Mouse (Mus musculus): ENCODE measurements around the gene Atg7. TPM values are rescaled to one million over a fixed set of nuclear protein-coding genes. Genes with fewer than 3 reads are reported as not detected.

Gene Atg7
- polyA plus RNA-seq, 1 experiment, result not detected

DNA sequence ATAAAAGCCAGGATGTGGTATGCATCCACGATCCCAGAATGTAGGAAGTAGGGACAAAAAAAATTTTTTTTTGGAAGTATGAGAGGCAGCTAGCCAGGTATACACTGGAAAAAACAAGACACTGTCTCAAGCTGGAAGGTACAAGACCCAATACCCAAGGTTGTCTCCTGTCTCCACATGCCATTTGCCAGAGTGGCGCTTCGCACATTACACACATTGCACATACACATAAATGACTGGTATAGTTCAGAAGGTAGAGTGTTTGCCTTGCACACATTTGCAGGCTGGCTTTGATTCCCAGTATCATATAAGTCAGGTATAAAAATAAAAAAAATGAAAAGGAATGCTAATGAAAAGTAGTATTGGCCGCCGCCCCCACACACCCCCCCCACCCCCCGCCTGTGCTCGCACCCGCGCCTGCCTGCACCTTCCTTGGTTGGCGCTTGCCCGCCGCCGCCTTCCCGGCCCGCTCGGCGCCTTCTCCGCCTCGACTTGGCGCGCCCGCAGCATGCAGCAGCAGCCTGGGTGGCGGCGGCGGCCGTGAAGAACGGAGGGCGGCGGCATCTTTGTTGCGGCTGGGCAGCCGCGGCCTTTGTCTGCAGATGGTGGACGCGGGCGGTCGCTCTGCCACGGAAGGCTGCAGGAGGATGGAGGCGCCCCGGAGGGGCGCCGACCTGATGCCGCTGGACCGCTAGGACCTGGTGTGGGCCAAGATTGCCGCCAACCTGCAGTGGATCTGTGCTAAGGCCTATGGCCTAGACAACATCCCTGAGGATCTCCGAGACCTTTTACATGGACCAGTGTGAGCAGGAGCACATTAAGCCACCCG lies 95.2 kb downstream of the Atg7 start:
- 19% methylated on average over 46 of the region's 46 CpGs for WGBS
- no peak for TF ChIP-seq POLR2A (IDR thresholded peaks at IDR 0.05; ENCODE audit: insufficient read depth, low read depth, low read length)
- TF ChIP-seq CTCF (IDR thresholded peaks at IDR 0.05; ENCODE audit: insufficient read depth, low read depth, low read length), result no peak
- Histone ChIP-seq H3K27ac (ENCODE audit: insufficient read depth, low read depth, low read length) (no peak overlapping the region), H3K4me3 (ENCODE audit: insufficient read depth, low read depth, low read length) (peak overlapping the region; percentile 39), H3K4me1 (ENCODE audit: control insufficient read depth, insufficient read depth, low read length) (peaks cover 9% of the 10 kb centered on the region)

DNA sequence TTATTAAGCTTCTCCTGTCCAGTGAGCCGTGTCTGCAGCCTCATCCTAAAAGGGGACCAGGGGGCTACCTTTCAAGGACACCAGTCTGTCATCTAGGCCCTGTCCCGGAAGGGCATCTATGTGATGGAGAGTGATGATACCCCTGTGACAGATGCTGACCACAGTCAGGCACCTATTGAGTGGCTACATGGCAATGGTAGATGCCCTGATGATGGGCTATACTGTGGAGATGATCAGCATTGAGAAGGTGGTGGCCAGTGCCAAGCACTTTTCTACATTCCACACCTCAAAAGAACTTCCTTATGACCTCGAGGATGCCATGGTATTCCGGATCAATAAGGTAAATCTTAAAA lies 95.8 kb downstream of the Atg7 start:
- H3K27ac ChIP-seq (ENCODE audit: insufficient read depth, low read depth, low read length), result no peak overlapping the region
- H3K4me1 ChIP-seq (ENCODE audit: control insufficient read depth, insufficient read depth, low read length), result peaks cover 9% of the 10 kb centered on the region
- TF ChIP-seq CTCF (IDR thresholded peaks at IDR 0.05; ENCODE audit: insufficient read depth, low read depth, low read length), result no peak
- no peak overlapping the region; the same call in 1 of the 2 replicates for H3K4me3 ChIP-seq (ENCODE audit: insufficient read depth, low read depth, low read length)
- WGBS, result 91% methylated on average over 4 of the region's 4 CpGs

DNA sequence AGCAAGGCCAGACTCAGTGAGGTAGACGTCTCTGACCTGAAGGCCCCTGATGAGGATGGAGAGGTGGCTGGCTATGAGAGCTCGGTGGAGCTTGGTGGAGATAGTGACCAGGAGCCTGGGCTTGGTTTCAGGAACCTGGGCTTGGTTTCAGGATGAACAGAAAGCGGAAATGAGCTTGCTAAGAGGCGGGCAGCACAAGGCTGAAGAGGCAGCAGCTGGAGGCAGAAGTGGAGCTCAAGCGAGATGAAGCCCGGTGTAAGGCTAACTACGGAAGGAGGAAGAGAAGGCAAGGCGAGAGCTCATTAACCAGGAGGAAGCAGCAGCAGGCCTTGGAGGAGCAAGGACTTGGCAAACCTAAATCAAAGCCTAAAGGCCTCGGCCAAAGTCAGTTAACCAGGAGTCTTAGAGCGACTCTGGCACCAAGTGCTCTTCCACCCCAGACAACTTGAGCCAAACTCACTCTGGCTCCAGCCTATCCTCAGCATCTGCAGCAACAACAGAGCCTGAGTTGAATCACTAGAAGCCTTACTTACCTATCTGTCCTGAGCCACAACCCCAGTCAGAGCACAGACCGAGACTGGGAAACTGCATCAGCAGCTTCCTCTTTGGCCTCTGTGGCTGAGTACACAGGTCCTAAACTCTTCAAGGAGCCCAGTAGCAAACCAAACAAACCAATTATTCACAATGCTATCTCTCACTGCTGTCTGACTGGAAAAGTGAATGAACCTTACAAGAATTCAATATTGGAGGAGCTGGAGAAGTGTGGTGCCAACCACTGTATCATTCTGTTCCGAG lies 99.5 kb downstream of the Atg7 start:
- Histone ChIP-seq H3K4me1 (ENCODE audit: control insufficient read depth, insufficient read depth, low read length) (peaks cover 5% of the 10 kb centered on the region), H3K27ac (ENCODE audit: insufficient read depth, low read depth, low read length) (no peak overlapping the region), H3K4me3 (ENCODE audit: insufficient read depth, low read depth, low read length) (no peak overlapping the region)
- TF ChIP-seq CTCF (IDR thresholded peaks at IDR 0.05; ENCODE audit: insufficient read depth, low read depth, low read length) (no peak), POLR2A (IDR thresholded peaks at IDR 0.05; ENCODE audit: insufficient read depth, low read depth, low read length) (no peak)
- 93% methylated on average over 12 of the region's 12 CpGs for WGBS

GRCm38 (mm10) chr6:114743126-114743525 lies 100.2 kb downstream of the Atg7 start:
- 96% methylated on average over 8 of the region's 8 CpGs for whole genome bisulfite sequencing
- H3K4me1 ChIP-seq (ENCODE audit: control insufficient read depth, insufficient read depth, low read length), result peaks cover 5% of the 10 kb centered on the region
- no peak overlapping the region for H3K27ac ChIP-seq (ENCODE audit: insufficient read depth, low read depth, low read length)
- TF ChIP-seq CTCF (IDR thresholded peaks at IDR 0.05; ENCODE audit: insufficient read depth, low read depth, low read length), result no peak
- no peak for TF ChIP-seq POLR2A (IDR thresholded peaks at IDR 0.05; ENCODE audit: insufficient read depth, low read depth, low read length)
- no peak overlapping the region for H3K4me3 ChIP-seq (ENCODE audit: insufficient read depth, low read depth, low read length)

DNA sequence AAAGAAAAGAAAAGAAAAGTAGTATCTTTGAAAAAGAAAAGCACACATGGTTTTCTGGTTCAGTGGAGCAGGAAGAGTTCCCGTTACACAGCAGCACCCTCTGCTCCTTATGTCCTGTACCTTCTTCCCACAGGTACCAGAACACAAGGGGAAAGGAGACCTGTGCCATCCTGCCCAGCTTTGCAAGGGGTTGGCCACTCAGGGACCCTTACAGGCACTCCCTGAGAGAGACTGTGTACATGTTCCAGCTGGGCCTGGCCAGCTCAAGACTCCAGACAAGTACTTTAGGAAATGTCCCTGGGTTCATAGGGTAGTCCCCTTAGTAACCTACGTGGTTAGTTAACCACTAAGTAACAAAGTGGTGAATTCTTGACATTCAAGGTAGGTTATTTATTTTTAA lies 100.9 kb downstream of the Atg7 start:
- H3K4me1 ChIP-seq (ENCODE audit: control insufficient read depth, insufficient read depth, low read length), result no peaks in the 10 kb centered on the region
- no peak overlapping the region for H3K4me3 ChIP-seq (ENCODE audit: insufficient read depth, low read depth, low read length)
- no peak overlapping the region for H3K27ac ChIP-seq (ENCODE audit: insufficient read depth, low read depth, low read length)
- 93% methylated on average over 2 of the region's 2 CpGs for WGBS
- TF ChIP-seq POLR2A (IDR thresholded peaks at IDR 0.05; ENCODE audit: insufficient read depth, low read depth, low read length), result no peak
- no peak for TF ChIP-seq CTCF (IDR thresholded peaks at IDR 0.05; ENCODE audit: insufficient read depth, low read depth, low read length)

- no peak overlapping the region for H3K27ac ChIP-seq (ENCODE audit: insufficient read depth, low read depth, low read length)
- H3K4me1 ChIP-seq (ENCODE audit: control insufficient read depth, insufficient read depth, low read length), result no peaks in the 10 kb centered on the region
- 71% methylated on average over 7 of the region's 7 CpGs for WGBS
- TF ChIP-seq CTCF (IDR thresholded peaks at IDR 0.05; ENCODE audit: insufficient read depth, low read depth, low read length) (no peak), POLR2A (IDR thresholded peaks at IDR 0.05; ENCODE audit: insufficient read depth, low read depth, low read length) (no peak)
- H3K4me3 ChIP-seq (ENCODE audit: insufficient read depth, low read depth, low read length), result no peak overlapping the region
Observed at GRCm38 (mm10) chr6:114746439-114746974, 103.6 kb downstream of the Atg7 start.

DNA sequence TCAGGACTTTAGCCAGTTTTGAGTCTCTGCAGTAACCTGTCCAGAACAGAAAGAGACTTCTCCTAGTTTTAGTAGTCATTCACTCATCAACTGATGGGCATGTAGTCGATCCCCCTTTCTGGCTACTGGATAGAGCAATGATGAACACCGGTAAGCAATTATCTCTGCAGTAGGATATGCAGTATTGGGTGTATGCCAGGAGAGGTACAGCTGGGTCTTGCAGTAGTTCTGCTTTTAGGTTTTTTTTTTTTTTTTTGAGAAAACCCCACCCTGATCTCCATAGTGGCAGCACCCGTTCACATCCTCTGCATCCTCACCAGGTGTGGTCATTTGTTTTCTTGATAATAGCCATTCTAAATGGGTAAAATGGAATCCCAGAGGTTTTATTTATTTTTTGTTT lies 105.5 kb downstream of the Atg7 start:
- no peak overlapping the region for H3K4me3 ChIP-seq (ENCODE audit: insufficient read depth, low read depth, low read length)
- TF ChIP-seq POLR2A (IDR thresholded peaks at IDR 0.05; ENCODE audit: insufficient read depth, low read depth, low read length) (no peak), CTCF (IDR thresholded peaks at IDR 0.05; ENCODE audit: insufficient read depth, low read depth, low read length) (no peak)
- H3K4me1 ChIP-seq (ENCODE audit: control insufficient read depth, insufficient read depth, low read length), result no peaks in the 10 kb centered on the region
- no peak overlapping the region for H3K27ac ChIP-seq (ENCODE audit: insufficient read depth, low read depth, low read length)
- 67% methylated on average over 3 of the region's 3 CpGs for WGBS

GRCm38 (mm10) chr6:114748882-114749281 lies 106.0 kb downstream of the Atg7 start:
- H3K4me1 ChIP-seq (ENCODE audit: control insufficient read depth, insufficient read depth, low read length), result no peaks in the 10 kb centered on the region
- H3K4me3 ChIP-seq (ENCODE audit: insufficient read depth, low read depth, low read length), result no peak overlapping the region
- TF ChIP-seq CTCF (IDR thresholded peaks at IDR 0.05; ENCODE audit: insufficient read depth, low read depth, low read length) (no peak), POLR2A (IDR thresholded peaks at IDR 0.05; ENCODE audit: insufficient read depth, low read depth, low read length) (no peak)
- WGBS, result 88% methylated on average over 3 of the region's 3 CpGs
- no peak overlapping the region for H3K27ac ChIP-seq (ENCODE audit: insufficient read depth, low read depth, low read length)

DNA sequence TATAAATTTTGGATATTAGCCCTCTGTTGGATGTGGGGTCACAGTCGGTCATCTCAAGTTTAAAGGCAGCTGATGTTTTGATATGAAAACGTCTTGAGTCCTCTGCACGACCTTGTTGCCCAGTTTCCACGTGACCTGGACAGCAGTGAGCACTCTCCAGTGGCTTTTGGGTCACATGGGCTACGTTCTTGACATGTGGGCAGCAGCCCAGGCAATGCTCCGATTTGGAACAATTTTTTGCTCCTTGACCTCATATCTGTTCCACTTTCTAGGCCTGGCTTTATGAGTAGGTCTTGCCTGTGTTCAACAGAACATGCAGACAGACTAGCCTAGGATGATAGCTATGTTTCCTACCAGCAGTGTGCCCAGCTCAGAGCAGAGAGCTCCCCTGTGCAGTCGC lies 115.9 kb downstream of the Atg7 start:
- H3K27ac ChIP-seq (ENCODE audit: insufficient read depth, low read depth, low read length), result no peak overlapping the region
- 86% methylated on average over 7 of the region's 7 CpGs for WGBS
- no peak for TF ChIP-seq CTCF (IDR thresholded peaks at IDR 0.05; ENCODE audit: insufficient read depth, low read depth, low read length)
- TF ChIP-seq POLR2A (IDR thresholded peaks at IDR 0.05; ENCODE audit: insufficient read depth, low read depth, low read length), result no peak
- H3K4me1 ChIP-seq (ENCODE audit: control insufficient read depth, insufficient read depth, low read length), result no peaks in the 10 kb centered on the region
- H3K4me3 ChIP-seq (ENCODE audit: insufficient read depth, low read depth, low read length), result no peak overlapping the region

Data from olfactory bulb, adult 2 months (tissue).